Mouse (Mus musculus) spleen, adult 18-20 months (tissue): Measurements from ENCODE around the gene Gm5485.

ENCODE experiments used
- DNase-seq, 2 experiments: peaks; one replicate each; pipeline ENCODE4 v3.0.0; 2022; ENCODE audit warnings: mixed read lengths in 2 of 2

The Gm5485 gene

GRCm38 (mm10) chr16:48368096-48368495 lies 44.1 kb downstream of the Gm5485 start:
- DNase-seq, result no peak

GRCm38 (mm10) chr16:48366801-48367200 lies 45.4 kb downstream of the Gm5485 start:
- no peak for DNase-seq

GRCm38 (mm10) chr16:48360887-48361286 lies 51.3 kb downstream of the Gm5485 start:
- DNase-seq, result no peak

GRCm38 (mm10) chr16:48356417-48356816 lies 55.8 kb downstream of the Gm5485 start:
- DNase-seq, result no peak

- DNase-seq, result no peak
These were observed 56.5 kb downstream of the Gm5485 start for GRCm38 (mm10) chr16:48355716-48356115.
